Mouse (Mus musculus) naive thymus-derived CD4-positive, alpha-beta T cell, adult 2 months (primary cell): ENCODE measurements around the gene Tmem239.

ENCODE experiments used
- DNase-seq: peaks from one replicate; pipeline ENCODE4 v3.0.0-alpha.2; 2011; ENCODE audit warnings: low read depth

Gene Tmem239

DNA sequence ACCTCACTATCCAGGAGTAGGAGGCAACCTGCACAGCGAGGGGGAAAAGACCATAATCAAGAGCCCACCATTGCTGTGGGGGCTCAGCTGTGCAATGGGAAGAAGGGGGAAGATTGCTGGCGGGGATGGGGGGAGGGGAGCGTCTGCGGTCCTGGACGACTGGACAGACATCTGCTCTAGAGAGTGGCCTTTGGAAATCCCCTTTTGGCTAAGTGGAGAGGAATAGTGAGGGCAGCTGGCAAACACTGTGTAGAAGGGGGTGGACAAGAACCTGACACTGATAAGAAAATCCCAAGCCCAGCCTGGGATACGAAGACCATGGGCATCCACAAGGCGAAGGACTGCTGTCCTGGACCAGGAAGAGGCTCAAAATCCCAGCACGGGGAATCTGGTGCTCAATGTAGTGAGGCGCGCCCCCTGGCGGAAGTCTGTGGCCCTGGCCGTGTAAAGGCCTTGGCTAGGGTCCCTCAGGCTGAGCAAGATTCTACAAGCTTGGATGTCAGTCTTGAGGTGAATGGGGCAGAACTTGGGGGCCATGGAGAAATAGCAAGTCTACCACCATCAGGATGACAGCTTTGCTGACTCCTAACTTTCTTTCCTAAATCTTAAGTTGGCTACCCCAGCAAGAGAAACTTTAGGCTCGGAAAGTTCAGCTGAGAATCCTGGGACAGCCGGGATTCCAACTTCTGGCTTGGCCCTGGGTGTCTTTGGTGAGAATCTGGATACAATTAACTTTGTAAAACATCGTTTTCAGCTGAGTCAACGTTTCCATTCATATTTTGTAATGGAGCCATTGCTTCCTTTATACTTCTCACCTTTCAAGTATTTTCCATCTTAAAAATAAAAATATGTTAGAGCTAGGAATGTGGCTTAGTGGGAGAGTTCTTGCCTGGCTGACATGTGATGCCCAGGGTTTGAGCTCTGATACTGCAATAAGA is 5.5 kb downstream of the Tmem239 start:
- peak; percentile 73 for DNase-seq

DNA sequence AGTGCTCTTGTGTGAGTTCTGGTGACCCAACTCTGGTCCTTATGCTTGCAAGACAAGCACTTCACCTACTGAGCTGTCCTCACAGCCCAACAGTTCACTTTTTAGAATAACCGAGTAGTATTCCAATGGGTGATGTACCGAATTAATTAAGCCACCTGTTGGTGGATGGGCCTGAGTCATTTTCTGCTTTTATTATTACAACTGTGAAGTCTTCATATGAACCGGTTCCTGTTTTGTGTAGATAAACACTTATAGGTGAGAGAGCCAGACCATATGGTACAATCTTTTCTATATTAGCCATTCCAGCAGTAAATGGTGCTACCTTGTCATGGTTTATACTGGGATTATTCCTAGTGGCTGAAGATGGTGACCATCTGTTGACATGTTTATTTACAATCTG is 6.5 kb downstream of the Tmem239 start:
- no peak for DNase-seq

DNA sequence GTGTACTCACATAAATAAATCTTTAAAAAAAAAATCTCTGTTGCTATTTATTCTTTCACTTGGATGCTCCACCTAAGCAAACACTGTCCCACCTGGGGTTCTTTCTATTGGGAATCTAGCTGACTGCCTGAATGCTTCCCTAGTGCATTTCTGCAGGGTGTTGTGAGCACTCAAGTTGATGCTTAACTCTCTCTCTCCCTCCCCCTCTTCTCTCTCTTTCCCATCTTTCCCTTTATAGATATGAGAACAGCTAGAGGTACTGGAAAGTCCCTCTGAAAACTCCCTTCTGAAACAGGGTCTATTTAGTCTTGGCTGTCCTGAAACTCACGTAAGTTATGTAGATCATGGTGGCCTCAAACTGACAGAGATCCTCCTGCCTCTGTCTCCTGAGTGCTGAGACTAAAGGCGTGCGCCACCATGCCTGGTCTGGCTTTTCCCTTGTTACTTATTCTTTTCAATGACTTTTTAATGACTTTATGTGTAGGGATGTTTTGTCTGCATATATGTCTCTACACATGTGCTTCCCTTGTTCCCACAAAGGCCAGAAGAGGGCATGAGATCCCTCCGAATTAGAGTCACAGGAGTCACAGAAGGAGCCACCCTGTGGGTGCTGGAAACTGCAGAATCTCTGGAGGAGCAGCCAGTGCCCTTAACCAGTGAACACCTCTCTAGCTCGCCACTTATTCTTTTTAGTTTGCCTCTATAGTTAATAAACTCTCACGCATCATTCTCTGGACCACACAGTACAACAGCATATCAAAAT is 8.0 kb downstream of the Tmem239 start:
- DNase-seq, result no peak

DNA sequence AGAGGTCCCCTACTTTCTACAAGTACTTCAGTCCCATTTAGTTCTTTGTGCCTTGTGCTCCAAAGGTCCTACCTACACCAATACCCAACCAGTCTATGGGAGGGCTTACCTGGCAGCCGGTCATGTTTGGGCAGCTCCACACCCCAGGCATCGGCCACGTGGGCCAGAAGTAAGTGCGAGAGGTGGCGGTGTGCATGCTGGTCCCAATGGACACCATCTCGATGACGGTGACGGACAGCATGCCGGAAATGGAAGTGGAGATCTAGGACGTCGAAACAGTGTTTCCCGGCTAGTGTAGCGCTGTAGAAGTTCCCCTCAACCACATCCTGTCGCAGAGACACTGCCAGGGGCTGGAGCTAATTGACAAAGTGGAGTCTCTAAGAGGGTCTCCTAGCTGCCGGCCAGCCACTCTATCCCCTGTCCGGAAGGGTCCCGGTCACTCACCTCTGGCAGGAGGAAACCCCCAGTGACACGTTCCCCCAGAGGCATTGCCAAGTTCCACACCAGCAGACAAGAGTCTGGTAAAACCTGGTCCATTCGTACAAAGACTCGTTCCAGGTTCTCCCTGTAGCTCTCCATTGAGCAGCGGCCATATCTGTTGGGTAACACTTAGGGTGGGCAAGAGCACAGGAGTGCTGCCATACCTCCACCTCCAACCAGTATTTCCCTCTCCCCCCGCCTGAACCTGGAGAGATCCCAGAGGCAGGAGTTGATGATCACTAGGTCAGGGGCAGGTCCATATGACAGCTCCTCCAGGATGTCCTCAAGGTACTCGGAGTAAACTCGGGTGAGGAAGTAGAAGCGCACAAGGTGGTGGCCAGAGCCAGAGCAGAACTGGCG is 15.7 kb downstream of the Tmem239 start:
- no peak for DNase-seq

DNA sequence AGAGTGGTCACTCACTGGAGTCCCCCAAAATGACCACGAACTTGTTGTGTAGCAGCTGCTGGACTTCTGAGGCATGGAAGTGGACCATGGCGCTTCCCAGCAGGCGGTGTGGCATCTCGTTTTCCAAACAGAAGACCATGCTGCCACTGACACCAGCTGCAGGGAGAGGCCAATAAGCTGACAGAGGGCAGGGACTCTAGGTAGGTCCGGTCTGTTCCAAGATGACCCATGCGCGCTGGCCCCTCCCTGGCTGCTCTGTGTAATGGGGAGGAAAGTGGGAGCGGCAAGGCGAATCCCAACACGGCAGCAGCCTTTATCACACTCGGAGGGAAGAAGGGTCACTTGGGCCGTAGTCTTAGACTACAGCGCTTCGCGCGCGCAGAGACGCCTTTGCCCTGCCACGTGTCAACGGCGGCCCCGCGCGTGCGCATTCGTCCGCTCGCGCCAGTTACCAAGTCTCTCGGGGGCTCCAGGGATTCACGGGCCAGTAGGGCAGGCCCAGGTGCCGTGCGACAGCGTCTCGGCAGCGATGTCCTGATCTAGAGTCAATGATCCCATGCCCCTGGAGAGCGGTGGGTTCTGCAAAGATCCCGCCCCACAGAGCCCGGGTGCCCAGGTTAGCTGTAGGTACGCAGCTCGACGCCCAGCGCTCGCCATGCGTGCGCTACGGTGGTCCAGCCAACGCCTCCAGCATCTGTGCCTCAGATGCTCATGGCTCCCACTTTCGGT is 17.3 kb downstream of the Tmem239 start:
- DNase-seq, result no peak

DNA sequence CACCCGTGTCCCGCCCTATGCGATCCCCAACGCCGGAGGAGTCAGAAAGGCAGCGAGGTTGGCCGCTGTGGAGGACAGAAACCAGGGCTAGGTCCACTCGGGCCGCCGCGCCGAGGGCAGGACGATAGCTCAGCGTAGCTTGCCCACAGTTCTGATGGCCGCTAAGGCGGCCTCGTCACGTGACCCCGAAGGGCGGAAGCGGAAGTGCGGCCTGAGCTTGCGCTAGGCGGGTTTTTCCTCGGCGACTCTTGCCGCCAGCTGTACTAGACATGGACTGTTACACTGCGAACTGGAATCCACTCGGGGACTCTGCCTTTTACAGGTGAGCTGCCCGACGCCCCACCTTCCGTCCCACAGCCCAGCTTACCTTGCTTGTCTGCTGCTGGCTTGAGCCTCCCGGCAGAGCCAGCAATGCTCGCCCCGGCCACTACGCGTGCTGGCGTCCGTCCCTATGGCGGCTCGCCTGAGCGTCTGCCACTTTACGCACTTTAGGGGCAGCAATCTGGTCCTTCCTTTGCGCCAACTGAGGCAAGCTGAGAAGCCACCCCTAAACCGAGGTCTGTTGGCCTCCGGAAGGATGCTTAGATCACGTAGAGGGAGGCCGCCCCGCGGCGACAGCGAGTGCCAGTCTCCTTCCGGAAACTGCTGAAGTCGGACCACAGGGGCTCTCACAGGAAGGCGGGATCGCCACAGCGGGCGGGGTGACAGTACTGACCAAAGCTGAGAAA is 18.0 kb downstream of the Tmem239 start, which contains the start of the genes Vps16 and Pced1a:
TSS of gene Vps16 (plus strand) at position 214 of the 728 bp plus-strand sequence.
TSS of gene Pced1a (minus strand) at position 576 of the 728 bp plus-strand sequence.
- DNase-seq, result peak; percentile 94

DNA sequence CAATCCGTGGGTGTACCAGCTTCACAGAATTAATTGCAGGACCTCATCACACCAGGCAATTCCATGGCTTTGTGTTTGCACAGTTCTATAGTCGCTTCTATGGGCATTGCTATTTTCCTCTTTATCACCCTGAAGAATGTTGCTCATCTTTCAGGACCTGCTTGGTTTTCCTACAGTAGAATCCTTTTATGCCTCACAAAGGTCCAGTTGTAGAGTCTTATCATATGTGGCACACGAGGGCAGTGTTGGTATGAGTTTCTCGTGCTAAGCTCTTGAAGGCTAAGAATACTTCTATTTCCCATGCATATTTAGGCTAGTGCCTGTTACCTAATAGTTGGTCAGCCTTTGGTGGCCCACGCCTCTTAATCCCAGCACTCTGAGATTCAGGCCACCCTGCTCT is 18.8 kb downstream of the Tmem239 start:
- no peak for DNase-seq

DNA sequence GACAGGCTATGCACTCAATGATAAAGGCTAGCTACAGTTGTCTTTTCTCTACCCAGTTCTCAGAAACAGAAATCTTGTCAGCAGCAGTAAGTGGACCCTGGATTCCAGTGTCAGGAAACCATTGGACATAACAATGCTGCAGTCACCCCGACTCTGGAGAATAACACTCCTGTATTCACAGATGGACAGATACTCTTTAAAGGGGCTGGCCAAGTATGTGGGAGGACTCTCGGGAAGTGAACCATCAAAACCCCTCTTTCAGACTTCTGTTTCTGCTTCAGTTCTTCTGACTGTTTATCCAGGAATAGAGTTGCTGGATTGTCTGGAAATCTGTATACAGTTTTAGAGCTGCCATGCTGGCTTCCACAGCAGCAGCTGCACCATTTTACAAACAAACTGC is 23.6 kb downstream of the Tmem239 start:
- DNase-seq, result no peak

DNA sequence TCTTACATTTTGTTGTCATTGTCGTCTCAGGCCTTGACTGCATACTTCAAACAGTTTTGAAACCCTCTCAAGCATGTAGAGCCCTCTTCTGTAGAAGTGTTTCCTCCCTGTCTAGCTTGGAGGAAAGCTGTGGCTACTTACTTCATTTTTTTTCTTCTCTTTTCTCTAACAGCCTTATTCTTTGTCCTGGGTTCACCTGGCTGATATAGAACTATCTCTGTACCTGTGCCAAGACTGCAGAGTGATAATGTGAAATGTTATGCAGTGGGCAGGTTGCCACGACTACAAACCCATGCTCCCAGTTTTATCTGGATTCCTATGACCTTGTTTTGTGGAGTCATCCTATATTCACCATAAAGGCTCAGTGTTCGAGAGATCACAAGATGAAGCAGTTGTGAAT is 24.2 kb downstream of the Tmem239 start:
- DNase-seq, result no peak

DNA sequence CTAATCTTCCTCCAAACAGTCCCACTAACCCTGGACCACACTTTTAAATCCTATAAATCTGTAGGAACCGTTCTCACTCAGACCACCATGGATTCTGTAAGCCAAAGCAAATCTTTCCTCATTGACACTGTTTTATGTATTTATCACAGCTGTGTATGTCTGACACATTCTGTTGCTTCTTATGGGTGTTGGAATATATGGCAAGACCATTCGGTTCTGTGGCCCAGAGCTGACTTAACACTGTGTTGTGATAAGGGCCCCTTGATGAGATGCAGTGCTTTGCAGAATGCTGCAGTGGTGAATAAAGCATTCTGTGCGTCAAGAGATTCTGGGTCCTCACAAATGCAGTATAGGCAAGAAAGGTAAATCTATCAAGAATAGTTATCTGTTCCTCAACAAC is 25.9 kb downstream of the Tmem239 start:
- no peak for DNase-seq

DNA sequence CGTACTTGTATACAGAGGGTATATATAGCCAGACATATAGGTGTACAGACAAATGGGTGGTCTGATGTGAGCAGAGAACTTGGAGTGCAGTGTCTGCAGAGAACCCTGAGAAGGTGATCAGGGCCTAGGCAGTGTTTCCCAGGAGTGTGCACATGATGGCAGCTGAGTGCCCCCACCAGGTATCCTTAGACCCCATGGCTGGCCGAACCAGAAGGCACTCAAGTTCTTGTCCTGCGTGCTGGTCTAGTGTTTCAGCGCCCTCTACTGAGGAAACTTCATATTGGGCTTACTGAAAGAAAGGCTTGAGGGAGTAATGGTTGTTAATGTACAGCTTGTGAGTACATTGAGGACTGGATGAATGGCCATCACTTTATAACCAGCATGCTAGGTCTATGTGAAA is 26.9 kb downstream of the Tmem239 start:
- peak; percentile 75 for DNase-seq

DNA sequence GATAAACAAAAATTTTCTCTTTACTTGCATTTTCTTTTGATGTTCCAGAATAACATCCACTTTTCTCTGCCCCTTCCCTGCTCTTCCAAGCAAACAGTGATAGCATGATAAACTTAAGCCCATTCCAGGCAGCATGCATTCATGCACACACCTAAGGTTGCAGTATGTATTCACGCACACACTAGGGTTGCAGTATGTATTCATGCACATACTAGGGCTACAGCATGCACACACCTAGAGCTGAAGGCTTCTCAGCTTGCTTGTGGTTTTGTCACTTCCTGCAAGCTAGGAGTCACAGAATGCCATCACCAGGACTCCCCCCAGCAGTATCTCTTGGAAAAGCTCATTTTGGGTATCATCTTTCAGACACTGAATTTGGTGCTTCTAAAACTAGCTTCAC is 30.5 kb downstream of the Tmem239 start:
- no peak for DNase-seq

DNA sequence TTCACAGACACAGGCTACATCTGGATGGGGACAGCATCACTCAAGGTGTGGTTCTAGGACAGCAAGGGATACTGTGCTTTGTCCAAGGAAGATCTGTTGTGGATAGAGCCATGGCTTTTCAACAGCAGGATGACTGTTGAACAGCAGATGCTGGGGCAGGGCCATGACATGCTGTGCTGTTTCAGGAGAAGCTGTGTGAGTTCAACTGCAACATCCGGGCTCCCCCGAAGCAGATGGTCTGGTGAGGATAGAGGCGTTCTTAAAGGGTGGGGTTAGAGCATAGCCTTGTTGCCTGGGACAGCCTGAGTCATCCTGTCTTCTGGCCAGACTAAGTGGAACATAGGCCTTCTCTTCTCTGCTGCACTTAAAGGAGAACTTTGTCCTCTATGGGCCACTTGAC is 32.6 kb downstream of the Tmem239 start:
- no peak for DNase-seq

DNA sequence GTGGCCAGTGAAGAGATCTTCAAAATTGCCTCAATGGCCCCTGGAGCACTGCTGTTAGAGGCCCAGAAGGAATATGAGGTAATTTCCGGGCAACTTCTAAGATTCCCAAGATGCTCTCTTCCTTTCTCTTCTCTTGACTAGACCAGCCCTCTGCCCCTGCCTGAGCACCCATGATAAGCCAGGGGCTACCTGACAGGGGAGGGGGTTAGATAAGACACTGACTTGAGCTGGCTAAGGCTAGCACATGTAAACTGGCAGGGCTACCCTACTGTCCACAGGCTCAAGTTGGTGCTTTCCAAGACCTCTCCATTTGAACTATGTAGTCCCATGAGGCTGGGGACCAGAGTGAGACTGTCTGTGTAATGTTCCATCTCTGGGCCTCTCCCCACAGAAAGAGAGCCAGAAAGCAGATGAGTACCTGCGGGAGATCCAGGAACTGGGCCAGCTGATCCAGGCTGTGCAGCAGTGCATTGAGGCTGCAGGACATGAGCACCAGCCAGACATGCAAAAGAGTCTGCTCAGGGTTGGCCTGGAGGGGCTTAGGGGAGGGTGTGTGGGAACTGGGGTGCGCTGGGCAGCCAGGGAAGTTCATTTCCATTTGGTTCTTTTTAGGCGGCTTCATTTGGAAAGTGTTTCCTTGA is 33.7 kb downstream of the Tmem239 start:
- no peak for DNase-seq

DNA sequence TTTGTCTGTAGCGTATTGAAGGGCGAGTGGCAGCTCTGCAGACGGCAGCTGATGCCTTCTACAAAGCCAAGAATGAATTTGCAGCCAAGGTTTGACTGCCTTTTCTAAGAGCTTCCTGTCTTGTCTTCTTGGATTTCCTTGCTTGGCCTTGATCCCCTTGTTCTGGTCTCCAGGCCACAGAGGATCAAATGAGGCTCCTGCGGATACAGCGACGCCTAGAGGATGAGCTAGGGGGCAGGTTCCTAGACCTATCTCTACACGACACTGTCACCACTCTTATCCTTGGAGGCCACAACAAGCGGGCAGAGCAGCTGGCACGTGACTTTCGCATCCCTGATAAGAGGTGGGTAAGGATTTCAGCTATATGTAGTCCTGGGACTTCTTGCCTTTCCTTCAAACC is 35.9 kb downstream of the Tmem239 start:
- no peak for DNase-seq

DNA sequence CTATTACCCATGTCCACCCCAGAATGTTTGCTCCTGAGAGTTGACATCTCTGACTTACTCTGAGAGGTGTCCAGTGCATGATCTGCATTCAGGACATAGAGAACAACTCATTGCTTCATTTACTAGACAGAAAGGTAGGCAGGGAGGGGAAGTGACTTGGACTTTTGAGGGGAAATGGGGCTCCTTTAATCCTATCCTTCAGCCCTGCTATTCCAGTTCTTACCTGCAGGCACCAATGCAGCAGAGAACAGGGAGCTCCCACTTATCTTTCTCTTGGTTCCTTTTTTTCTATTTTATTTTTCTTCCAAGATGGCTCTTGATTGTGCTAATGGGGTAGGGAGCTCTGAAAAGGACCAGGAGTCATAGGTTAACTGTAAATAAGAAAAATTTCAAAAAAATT is 42.2 kb downstream of the Tmem239 start:
- DNase-seq, result no peak

DNA sequence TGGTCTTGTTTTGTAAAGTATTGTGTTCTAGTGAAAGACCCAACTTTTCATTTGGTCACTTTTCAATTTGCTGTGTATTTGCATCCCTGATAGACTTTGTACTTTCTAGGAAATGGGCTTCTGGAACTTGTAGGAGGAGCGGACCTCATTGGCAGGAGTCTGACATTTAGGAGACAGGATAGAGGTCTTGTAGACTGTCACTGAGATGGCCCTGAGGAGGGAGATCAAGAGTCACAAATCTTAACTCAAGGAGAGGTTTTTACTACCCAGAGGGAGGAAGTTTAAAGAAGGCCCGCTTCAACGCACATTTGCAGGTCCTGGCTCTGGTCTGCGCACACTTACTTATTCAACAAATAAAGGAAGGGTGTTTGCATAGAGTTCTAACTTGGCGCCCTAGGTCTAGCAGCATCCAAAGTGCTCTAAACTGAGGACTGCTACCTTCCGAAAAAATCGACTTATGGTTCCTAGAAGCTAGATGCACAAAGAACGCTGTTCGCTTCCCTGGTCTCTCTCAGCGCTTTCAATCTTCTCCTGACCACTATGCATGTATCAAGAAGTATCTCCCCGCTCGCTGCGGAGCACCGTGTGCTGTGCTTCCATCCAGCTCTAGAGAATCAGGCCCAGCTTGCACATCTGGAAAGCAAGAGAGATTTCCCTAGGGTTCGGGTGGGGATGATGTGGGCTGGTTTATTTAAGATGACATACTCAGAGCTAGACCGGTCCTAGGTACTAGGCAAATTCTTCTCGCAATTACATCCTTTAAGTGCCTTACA is 42.9 kb downstream of the Tmem239 start:
- peak; percentile 56 for DNase-seq

DNA sequence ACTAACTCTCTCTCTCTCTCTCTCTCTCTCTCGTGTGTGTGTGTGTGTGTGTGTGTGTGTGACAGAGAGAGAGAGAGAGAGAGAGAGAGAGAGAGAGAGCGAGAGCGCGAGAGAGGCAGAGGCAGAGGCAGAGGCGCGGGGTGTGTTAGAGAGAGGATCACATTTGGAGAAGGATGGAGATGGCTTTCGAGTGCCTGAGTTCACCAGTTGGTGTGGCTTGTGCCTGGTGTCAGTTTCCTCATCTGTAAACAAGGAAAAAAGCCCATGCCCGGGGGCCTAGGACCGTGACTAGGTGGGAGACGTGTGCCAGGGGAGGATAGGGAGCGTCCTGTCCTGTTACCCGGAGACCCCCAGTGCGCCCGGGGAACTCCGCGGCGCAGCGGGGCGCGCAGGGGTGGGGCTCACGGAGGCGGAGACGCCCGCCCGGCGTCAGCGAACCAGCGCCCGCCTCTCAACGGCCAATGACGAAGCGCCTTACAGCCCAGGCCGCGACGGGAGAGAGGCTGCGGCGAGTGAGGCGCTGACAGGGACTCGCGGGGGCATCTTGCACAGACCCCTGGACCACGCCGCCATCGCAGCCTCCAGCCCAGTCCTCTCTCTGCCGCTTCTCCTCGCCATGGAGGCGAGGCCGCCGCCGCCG is 43.6 kb downstream of the Tmem239 start, which contains the start of gene Ptpra:
TSS of gene Ptpra (plus strand) at position 485 of the 640 bp plus-strand sequence.
- peak; percentile 92 for DNase-seq

DNA sequence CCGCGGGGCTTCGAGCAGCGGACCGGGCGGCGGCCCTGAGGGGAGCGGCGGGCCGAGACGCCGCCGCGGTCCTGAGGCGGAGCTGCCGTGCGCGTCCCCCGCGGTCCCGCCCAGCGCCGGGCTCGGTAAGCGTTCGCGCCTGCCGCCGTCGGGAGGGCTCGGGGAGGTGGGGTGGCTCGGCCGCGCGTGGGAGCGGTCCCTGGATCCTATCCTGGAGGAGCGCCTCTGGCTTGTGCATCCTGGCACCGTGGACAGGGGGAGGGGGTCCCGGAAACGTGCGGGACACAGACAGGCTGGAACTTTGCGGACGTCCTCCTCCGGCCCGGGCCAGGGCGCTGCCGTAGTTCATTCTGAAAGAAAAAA is 44.1 kb downstream of the Tmem239 start:
- no peak for DNase-seq
